Mouse (Mus musculus) myocyte (in vitro differentiated cells): ENCODE measurements at regions not wholly inside any gene's neighbourhood (a gene's known extent, or its start where the extent isn't known, plus 50 kb on each side); places are given as distances from the start of the nearest gene placed in this dataset.

ENCODE experiments used
- H3K27me3 ChIP-seq: one replicate; pipeline ENCODE4 v1.6.1; 2011; ENCODE audit not compliant: control insufficient read depth, insufficient read depth, insufficient read length
- H3K36me3 ChIP-seq: one replicate; pipeline ENCODE4 v1.6.1; 2011; ENCODE audit not compliant: control insufficient read depth, insufficient read depth
- H3K4me2 ChIP-seq: one replicate; pipeline ENCODE4 v1.6.1; 2011; ENCODE audit warnings: low read depth, control low read depth
- H3K4me3 ChIP-seq: one replicate; pipeline ENCODE4 v1.5.1; 2011; ENCODE audit warnings: mild to moderate bottlenecking, control low read depth, moderate library complexity
- H3K79me2 ChIP-seq: one replicate; pipeline ENCODE4 v1.6.1; 2011; ENCODE audit not compliant: control insufficient read depth, insufficient read depth
- H3ac ChIP-seq: one replicate; pipeline ENCODE4 v1.6.1; 2011; ENCODE audit not compliant: control insufficient read depth, insufficient read length
- CEBPB ChIP-seq: IDR thresholded peaks from 2 replicates; pipeline ENCODE4 v1.6.1; 2011; ENCODE audit warnings: mild to moderate bottlenecking, moderate library complexity; ENCODE audit not compliant: poor library complexity, insufficient read depth, severe bottlenecking
- E2F4 ChIP-seq: IDR thresholded peaks from one replicate; pipeline ENCODE4 v1.6.1; 2011; ENCODE audit warnings: mild to moderate bottlenecking, control low read depth, moderate library complexity; ENCODE audit not compliant: insufficient read depth
- MAX ChIP-seq: IDR thresholded peaks from one replicate; pipeline ENCODE4 v1.6.1; 2011; ENCODE audit warnings: low read depth, mild to moderate bottlenecking, control low read depth
- MYOD1 ChIP-seq, 3 experiments: IDR thresholded peaks; one replicate each; pipeline ENCODE4 v1.6.1; 2011; ENCODE audit warnings: control low read depth in 2 of 3, low read depth in 2 of 3, mild to moderate bottlenecking in 2 of 3, moderate library complexity in 1 of 3; ENCODE audit not compliant: insufficient read length in 2 of 3, control insufficient read depth in 1 of 3
- MYOG ChIP-seq, 3 experiments: IDR thresholded peaks; one replicate each; pipeline ENCODE4 v1.6.1; 2011; ENCODE audit warnings: control low read depth in 2 of 3, low read depth in 2 of 3, mild to moderate bottlenecking in 2 of 3; ENCODE audit not compliant: insufficient read length in 2 of 3, control insufficient read depth in 1 of 3, insufficient read depth in 1 of 3
- POLR2A ChIP-seq: IDR thresholded peaks from one replicate; pipeline ENCODE4 v1.6.1; 2011; ENCODE audit warnings: low read depth, mild to moderate bottlenecking, control low read depth, moderate library complexity; ENCODE audit not compliant: insufficient read length
- POLR2AphosphoS2 ChIP-seq: IDR thresholded peaks from one replicate; pipeline ENCODE4 v1.6.1; 2011; ENCODE audit warnings: low read depth, control low read depth; ENCODE audit not compliant: insufficient read length
- REST ChIP-seq: IDR thresholded peaks from one replicate; pipeline ENCODE4 v1.6.1; 2011; ENCODE audit warnings: mild to moderate bottlenecking, control low read depth, moderate library complexity; ENCODE audit not compliant: insufficient read depth, insufficient read length
- SRF ChIP-seq: IDR thresholded peaks from one replicate; pipeline ENCODE4 v1.6.1; 2011; ENCODE audit warnings: low read depth; ENCODE audit not compliant: control insufficient read depth, insufficient read length
- TCF12 ChIP-seq: IDR thresholded peaks from one replicate; pipeline ENCODE4 v1.6.1; 2011; ENCODE audit warnings: mild to moderate bottlenecking, control low read depth; ENCODE audit not compliant: poor library complexity, insufficient read depth, severe bottlenecking
- TCF3 ChIP-seq: IDR thresholded peaks from one replicate; pipeline ENCODE4 v1.6.1; 2011; ENCODE audit warnings: low read depth, control low read depth; ENCODE audit not compliant: insufficient read length
- USF1 ChIP-seq: IDR thresholded peaks from one replicate; pipeline ENCODE4 v1.6.1; 2011; ENCODE audit warnings: low read depth, mild to moderate bottlenecking, control low read depth, moderate library complexity

DNA sequence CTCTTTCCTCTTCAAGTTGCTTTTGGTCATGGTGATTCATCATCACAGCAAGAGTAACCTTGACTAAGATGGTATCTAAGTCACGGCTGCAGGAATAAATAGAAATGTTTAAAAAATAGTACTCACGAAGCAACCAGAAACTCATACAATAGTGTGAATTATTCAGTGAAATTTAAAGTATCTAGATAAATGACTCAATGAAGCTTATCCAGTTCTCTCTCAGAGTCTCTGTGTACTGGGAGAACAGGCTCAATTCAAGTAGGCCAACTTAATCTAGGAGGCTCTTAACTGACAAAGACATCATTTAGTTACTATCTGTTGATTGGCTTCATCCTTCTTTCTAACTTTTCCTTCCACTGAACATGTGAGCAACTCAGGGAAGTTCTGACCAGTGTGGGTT, 175.5 kb upstream of the Pcdh15 start:
- TF ChIP-seq POLR2AphosphoS2 (no peak), SRF (no peak), REST (no peak), E2F4 (no peak), MYOG (IDR thresholded peaks at IDR 0.05; ENCODE audit: control insufficient read depth in 1 of 3, insufficient read depth in 1 of 3, insufficient read length in 2 of 3, low read depth in 2 of 3) (no peak), CEBPB (no peak), TCF3 (no peak), POLR2A (no peak), TCF12 (no peak), USF1 (no peak), MAX (no peak), MYOD1 (IDR thresholded peaks at IDR 0.05; ENCODE audit: control insufficient read depth in 1 of 3, insufficient read length in 2 of 3, low read depth in 2 of 3) (no peak)
- H3ac ChIP-seq = no peak overlapping the region
- H3K36me3 ChIP-seq = no peaks in the 10 kb centered on the region
- no peaks in the 10 kb centered on the region for H3K27me3 ChIP-seq
- H3K4me2 ChIP-seq = no peak overlapping the region
- no peak overlapping the region for H3K4me3 ChIP-seq
- no peaks in the 10 kb centered on the region for H3K79me2 ChIP-seq

DNA sequence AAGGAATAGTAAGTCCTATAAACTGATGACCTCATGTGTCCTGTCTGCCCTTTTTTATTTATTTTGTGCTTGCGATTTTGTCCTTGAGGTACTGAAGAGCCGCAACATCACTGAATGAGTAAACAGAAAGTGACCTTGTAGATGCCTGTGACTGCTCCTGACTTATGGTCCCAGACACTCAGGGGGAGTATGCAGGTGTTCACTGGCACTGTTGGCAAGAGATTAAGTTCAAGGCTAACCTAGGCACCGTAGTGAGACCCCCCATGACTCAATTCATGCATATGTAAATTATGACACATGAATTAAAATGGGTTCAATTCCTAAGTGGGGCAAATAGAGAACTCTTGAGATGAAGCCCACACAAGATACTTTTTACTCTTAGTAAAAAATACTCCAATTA, 142.2 kb upstream of the Pcdh15 start:
- no peaks in the 10 kb centered on the region for H3K36me3 ChIP-seq
- no peak overlapping the region for H3ac ChIP-seq
- no peak overlapping the region for H3K4me2 ChIP-seq
- H3K27me3 ChIP-seq = no peaks in the 10 kb centered on the region
- H3K79me2 ChIP-seq = no peaks in the 10 kb centered on the region
- TF ChIP-seq MAX (no peak), USF1 (no peak), SRF (no peak), MYOG (IDR thresholded peaks at IDR 0.05; ENCODE audit: control insufficient read depth in 1 of 3, insufficient read depth in 1 of 3, insufficient read length in 2 of 3, low read depth in 2 of 3) (no peak), TCF12 (no peak), REST (no peak), TCF3 (no peak), E2F4 (no peak), POLR2A (no peak)
- no peak overlapping the region for H3K4me3 ChIP-seq

DNA sequence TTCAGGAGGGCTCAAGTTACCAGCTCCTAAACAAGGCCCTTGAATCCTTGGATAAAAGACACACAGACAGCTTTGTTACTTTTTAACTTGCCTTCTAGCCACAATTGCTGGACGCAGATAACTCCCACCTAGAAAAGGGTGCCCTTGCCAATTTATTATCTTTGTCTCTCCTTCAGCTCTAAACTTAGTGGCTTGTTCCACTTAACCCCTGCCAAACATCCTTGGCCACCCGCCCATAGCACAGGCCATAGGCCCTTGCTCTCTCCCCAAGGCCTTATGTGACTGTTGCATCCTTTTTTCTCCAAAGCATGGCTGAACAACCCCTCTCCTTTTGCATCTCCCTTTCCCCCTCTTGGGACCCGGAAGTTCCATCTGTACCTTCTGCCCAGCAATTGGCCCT, 139.1 kb upstream of the Pcdh15 start:
- no peak overlapping the region for H3ac ChIP-seq
- TF ChIP-seq TCF12 (no peak), CEBPB (no peak), MAX (no peak), POLR2A (no peak), E2F4 (no peak), SRF (no peak), MYOD1 (IDR thresholded peaks at IDR 0.05; ENCODE audit: control insufficient read depth in 1 of 3, insufficient read length in 2 of 3, low read depth in 2 of 3) (no peak), USF1 (no peak), REST (no peak)

DNA sequence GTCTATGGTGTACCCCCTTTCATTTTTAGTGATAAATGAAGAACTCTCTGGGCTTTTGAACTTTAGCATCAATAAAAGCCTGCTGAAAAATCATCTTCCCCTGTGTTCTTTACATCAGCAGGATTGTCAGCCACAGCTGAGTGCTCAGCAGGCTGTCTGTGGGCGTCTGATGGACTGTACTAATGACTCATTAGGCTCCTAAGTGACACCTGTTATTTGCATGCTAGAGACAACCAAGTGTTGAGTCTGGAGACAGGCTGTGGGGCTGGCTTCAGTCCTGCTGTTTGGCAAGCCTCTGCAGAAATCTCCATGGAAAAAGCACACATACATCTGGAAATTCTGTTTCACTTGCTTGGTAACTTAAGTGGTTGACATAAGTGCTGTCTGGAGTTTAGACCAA, 117.8 kb upstream of the Pcdh15 start:
- Histone ChIP-seq H3ac (no peak overlapping the region), H3K4me3 (no peak overlapping the region), H3K79me2 (no peaks in the 10 kb centered on the region), H3K36me3 (no peaks in the 10 kb centered on the region), H3K4me2 (peak overlapping the region; percentile 25), H3K27me3 (no peaks in the 10 kb centered on the region)
- TF ChIP-seq MYOD1 (IDR thresholded peaks at IDR 0.05; ENCODE audit: control insufficient read depth in 1 of 3, insufficient read length in 2 of 3, low read depth in 2 of 3) = peak; percentile 87 to 96 (median 96)
- TF ChIP-seq MAX = no peak
- TF ChIP-seq MYOG (IDR thresholded peaks at IDR 0.05; ENCODE audit: control insufficient read depth in 1 of 3, insufficient read depth in 1 of 3, insufficient read length in 2 of 3, low read depth in 2 of 3) = peak in 2 of 3 experiments; percentile 30 to 73
- TF ChIP-seq E2F4 = no peak
- peak; percentile 84 for TF ChIP-seq TCF12
- TF ChIP-seq REST = no peak
- no peak for TF ChIP-seq POLR2AphosphoS2
- TF ChIP-seq TCF3 = peak; percentile 6
- TF ChIP-seq POLR2A = no peak
- TF ChIP-seq USF1 = no peak
- TF ChIP-seq CEBPB = no peak
- TF ChIP-seq SRF = no peak

More for the DNA sequence above, 139.1 kb upstream of the Pcdh15 start:
- Histone ChIP-seq H3K36me3 (no peaks in the 10 kb centered on the region), H3K4me3 (no peak overlapping the region), H3K79me2 (no peaks in the 10 kb centered on the region), H3K27me3 (no peaks in the 10 kb centered on the region), H3K4me2 (no peak overlapping the region)

DNA sequence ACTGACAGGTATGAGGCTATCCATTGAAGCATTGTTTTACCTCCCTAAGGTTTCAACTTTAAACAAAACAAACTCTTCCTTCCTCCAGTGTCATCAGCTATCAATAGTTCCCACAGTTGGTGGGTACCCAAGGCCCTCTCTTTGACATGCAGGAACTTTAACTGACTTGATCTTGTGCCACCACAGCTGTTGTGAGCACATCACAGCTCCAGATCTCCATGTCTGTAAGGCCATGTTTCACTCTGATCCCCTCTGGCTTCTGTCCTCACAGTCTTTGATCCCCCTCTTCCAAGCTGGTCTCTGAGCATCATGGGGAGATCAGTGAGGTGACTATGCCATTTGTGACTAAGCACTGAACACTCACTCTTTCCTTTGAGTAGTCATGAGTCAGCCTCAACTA, 110.8 kb upstream of the Pcdh15 start:
- no peak overlapping the region for H3K4me2 ChIP-seq
- no peaks in the 10 kb centered on the region for H3K36me3 ChIP-seq
- no peak overlapping the region for H3K4me3 ChIP-seq
- no peak overlapping the region for H3ac ChIP-seq
- no peaks in the 10 kb centered on the region for H3K79me2 ChIP-seq
- TF ChIP-seq TCF3 = no peak
- TF ChIP-seq MYOD1 (IDR thresholded peaks at IDR 0.05; ENCODE audit: control insufficient read depth in 1 of 3, insufficient read length in 2 of 3, low read depth in 2 of 3) = peak in 2 of 3 experiments; percentile 88 to 92
- no peak for TF ChIP-seq POLR2AphosphoS2
- TF ChIP-seq MAX = no peak
- TF ChIP-seq SRF = no peak
- TF ChIP-seq REST = no peak
- TF ChIP-seq MYOG (IDR thresholded peaks at IDR 0.05; ENCODE audit: control insufficient read depth in 1 of 3, insufficient read depth in 1 of 3, insufficient read length in 2 of 3, low read depth in 2 of 3) = no peak
- TF ChIP-seq E2F4 = no peak
- H3K27me3 ChIP-seq = no peaks in the 10 kb centered on the region
